Mouse (Mus musculus): ENCODE data around the gene Kpna7.
A peak's percentile ranks its signal among the peaks of the same experiment; 100 is the strongest.
"Not testable (repeated sequence)": the region's sequence is repeated elsewhere in the genome, so short reads cannot be mapped to it uniquely, and the experiment has no call there.

Gene Kpna7

GRCm38 (mm10) chr5:145102706-145103105 is 18.9 kb upstream of the Kpna7 start:
- DNase-seq (ENCODE audit: low read depth, low spot score): no peak

GRCm38 (mm10) chr5:145101451-145101850 is 17.6 kb upstream of the Kpna7 start:
- DNase-seq (ENCODE audit: low read depth, low spot score): not testable (repeated sequence)

GRCm38 (mm10) chr5:145100960-145101359 is 17.1 kb upstream of the Kpna7 start:
- no peak for DNase-seq (ENCODE audit: low read depth, low spot score)

- DNase-seq (ENCODE audit: low read depth, low spot score): no peak
Observed at GRCm38 (mm10) chr5:145098340-145098821, 14.6 kb upstream of the Kpna7 start.

GRCm38 (mm10) chr5:145096195-145096594 is 12.4 kb upstream of the Kpna7 start:
- DNase-seq (ENCODE audit: low read depth, low spot score): no peak

GRCm38 (mm10) chr5:145089878-145090277 is 6.0 kb upstream of the Kpna7 start:
- DNase-seq (ENCODE audit: low read depth, low spot score): no peak

- peak; percentile 49 for DNase-seq (ENCODE audit: low read depth, low spot score)
Observed at GRCm38 (mm10) chr5:145088186-145088585, 4.4 kb upstream of the Kpna7 start.

- no peak for DNase-seq (ENCODE audit: low read depth, low spot score)
Observed at GRCm38 (mm10) chr5:145084822-145085221, 992 bp upstream of the Kpna7 start.

GRCm38 (mm10) chr5:145083201-145083600 is 629 bp downstream of the Kpna7 start:
- DNase-seq (ENCODE audit: low read depth, low spot score): not testable (repeated sequence)

- no peak for DNase-seq (ENCODE audit: low read depth, low spot score)
Observed at GRCm38 (mm10) chr5:145081866-145082613, 1.8 kb downstream of the Kpna7 start.

- DNase-seq (ENCODE audit: low read depth, low spot score): no peak
Observed at GRCm38 (mm10) chr5:145075081-145075480, 8.7 kb downstream of the Kpna7 start.

- peak; percentile 89 for DNase-seq (ENCODE audit: low read depth, low spot score)
Observed at GRCm38 (mm10) chr5:145071342-145071741, 12.5 kb downstream of the Kpna7 start.

- DNase-seq (ENCODE audit: low read depth, low spot score): peak; percentile 89
Observed at GRCm38 (mm10) chr5:145069707-145070106, 14.1 kb downstream of the Kpna7 start.

- no peak for DNase-seq (ENCODE audit: low read depth, low spot score)
Observed at GRCm38 (mm10) chr5:145068863-145069262, 15.0 kb downstream of the Kpna7 start.

- peak; percentile 85 for DNase-seq (ENCODE audit: low read depth, low spot score)
Observed at GRCm38 (mm10) chr5:145064765-145065340, 19.0 kb downstream of the Kpna7 start.

GRCm38 (mm10) chr5:145059524-145059923 is 24.3 kb downstream of the Kpna7 start:
- DNase-seq (ENCODE audit: low read depth, low spot score): peak; percentile 89

GRCm38 (mm10) chr5:145058722-145059121 is 25.1 kb downstream of the Kpna7 start:
- DNase-seq (ENCODE audit: low read depth, low spot score): peak; percentile 75

GRCm38 (mm10) chr5:145057907-145058306 is 25.9 kb downstream of the Kpna7 start:
- DNase-seq (ENCODE audit: low read depth, low spot score): no peak

GRCm38 (mm10) chr5:145054187-145054586 is 29.6 kb downstream of the Kpna7 start:
- DNase-seq (ENCODE audit: low read depth, low spot score): not testable (repeated sequence)

GRCm38 (mm10) chr5:145042690-145043089 is 41.1 kb downstream of the Kpna7 start, which contains the start of gene 1700018F24Rik:
Gene 1700018F24Rik (plus strand): TSS chr5:145042990.
- DNase-seq (ENCODE audit: low read depth, low spot score): not testable (repeated sequence)

- peak; percentile 79 for DNase-seq (ENCODE audit: low read depth, low spot score)
Observed at GRCm38 (mm10) chr5:145041628-145042027, 42.2 kb downstream of the Kpna7 start.

- not testable (repeated sequence) for DNase-seq (ENCODE audit: low read depth, low spot score)
Observed at GRCm38 (mm10) chr5:145032391-145032790, 51.4 kb downstream of the Kpna7 start, which contains the start of gene Gm4871. Gene Gm4871 (minus strand): TSS chr5:145032754.

- DNase-seq (ENCODE audit: low read depth, low spot score): not testable (repeated sequence)
Observed at GRCm38 (mm10) chr5:145030476-145030875, 53.4 kb downstream of the Kpna7 start.

All from ZHBTc4 (cell line).